Mouse (Mus musculus): Measurements from ENCODE around the gene Gemin8.

Gene Gemin8

DNA sequence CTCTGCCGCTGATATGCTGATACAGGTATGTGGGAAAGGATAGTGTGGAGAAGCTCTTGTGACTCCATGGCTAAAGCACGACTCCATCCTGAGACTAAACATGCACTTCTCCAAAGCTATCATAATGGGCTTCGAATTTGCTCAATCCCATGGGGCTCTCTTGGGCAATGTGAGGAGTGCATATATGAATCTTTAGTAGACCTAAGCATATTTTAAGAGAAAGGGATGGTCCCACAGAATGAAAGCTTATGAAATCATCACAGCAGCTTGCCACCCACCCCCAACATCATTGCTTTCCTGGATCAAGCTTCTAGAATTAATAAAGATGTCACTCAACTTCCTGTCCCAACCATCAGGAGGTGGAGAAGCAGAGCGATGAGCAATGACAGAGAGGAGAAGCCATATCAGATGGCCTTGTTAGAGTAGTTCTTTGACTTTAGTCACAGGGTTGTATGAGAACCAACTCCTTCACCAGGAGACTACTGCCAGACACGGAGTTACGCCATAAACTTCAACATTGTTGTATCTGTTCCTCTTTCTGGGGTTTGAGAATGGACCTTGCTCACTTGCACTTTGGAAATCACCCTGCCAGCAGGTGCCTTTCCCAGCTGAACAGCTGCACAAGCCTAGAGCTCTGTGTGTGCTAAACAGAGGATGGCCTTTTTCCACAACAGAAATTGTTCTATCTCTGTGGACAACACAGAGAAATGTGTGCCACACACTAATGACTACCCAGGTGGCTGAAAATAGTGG is 60.4 kb downstream of the Gemin8 start:
- no peak for DNase-seq

DNA sequence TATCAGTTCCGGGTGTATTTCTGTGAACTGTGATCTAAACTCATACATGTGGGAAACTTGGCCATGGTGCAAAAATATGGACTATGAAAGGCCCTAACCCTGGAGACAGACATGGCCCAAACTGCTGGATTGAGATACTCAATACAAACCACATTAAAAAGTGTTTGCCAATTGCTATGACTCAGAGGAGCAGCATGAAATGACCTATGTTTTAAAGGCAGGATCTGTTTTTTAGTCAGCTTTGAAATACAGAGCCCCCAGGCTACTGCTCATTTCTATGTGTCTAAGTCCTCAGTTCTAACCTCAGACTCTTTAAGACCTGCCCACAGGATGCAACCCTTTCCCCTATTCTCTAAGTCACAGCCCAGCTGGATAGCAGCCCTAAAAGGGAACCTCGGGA is 65.9 kb downstream of the Gemin8 start:
- DNase-seq: no peak

DNA sequence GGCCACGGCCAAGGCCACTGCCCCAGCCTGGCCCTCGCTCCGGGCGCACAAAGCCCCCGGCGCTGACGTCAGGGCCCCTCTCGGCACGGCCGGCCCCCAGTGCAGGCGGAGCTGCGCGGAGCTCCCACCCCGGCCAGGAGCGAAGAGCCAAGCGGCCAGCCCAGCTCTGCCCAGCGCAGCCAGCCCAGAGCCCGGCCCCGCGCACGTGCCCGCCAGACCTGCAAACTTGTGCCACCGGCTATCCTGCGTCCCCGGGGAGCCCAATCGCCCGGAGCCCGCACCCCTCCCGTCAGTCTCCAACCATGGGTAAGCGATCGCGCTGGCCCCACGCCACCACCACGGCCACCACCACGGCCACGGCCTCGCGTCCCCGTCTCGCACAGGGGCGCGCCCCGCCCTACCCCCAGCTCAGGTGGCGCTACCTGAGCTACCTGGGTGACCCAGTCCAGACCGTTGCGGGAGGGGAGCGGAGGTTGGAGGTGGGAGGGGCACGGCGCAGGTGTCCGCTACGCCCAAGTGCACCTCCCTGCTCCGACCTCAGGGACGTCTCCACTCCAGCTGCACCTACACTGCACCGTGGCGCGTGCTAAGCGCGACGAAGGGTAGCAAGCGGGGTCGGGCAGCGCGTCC is 68.7 kb downstream of the Gemin8 start, which contains the start of gene Gpm6b:
TSS of gene Gpm6b (plus strand) at position 81 of the 630 bp plus-strand sequence.
- DNase-seq: peak; percentile 2

DNA sequence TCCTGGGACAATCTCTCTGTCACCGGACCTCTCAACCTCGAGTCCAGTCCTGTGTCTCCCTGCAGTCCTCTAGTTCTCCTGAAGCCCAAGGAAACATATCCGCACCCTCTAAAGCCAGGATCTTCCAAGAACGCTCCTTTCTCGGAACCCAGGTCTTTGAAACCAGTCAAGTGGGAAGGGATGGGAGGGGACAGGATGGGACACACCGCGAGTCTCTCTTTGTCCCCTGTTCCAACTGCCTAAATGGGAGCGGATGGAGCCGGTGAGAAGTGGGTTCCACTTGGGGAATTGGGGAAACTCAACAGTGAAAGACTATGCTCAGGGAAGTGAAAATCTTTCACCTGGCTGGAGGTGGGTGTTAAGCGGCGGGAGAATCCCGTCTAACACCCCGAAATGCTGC is 69.3 kb downstream of the Gemin8 start:
- no peak for DNase-seq
